Mouse (Mus musculus) MEL (cell line): Measurements from ENCODE around the gene Gm49395. TPM values are rescaled to one million over a fixed set of nuclear protein-coding genes. Genes with fewer than 3 reads are reported as not detected.

Source experiments
- DNase-seq: peaks from one replicate; pipeline ENCODE4 v3.0.0; 2011; ENCODE audit warnings: low read depth, low spot score
- H3K27ac ChIP-seq: 2 replicates; pipeline ENCODE4 v1.5.1; 2012; ENCODE audit warnings: low read depth, mild to moderate bottlenecking, control low read depth, low read length, moderate library complexity; ENCODE audit not compliant: control insufficient read depth
- H3K27me3 ChIP-seq, 2 experiments: fragments of 150-350 bp in 1 of 2; sonication (generic) in 1 of 2; 2 replicates each; pipeline ENCODE4 v1.6.1; 2012; ENCODE audit warnings: low read length in 2 of 2, mild to moderate bottlenecking in 2 of 2, improper control_type of control experiment in 1 of 2, moderate library complexity in 1 of 2; ENCODE audit not compliant: insufficient read depth in 2 of 2, control insufficient read depth in 1 of 2
- H3K36me3 ChIP-seq, 2 experiments: 2 replicates each; pipeline ENCODE4 v1.6.1; 2012 to 2014; ENCODE audit warnings: low read length in 2 of 2, improper control_type of control experiment in 1 of 2, inconsistent platforms in 1 of 2, mild to moderate bottlenecking in 1 of 2; ENCODE audit not compliant: insufficient read depth in 2 of 2, control insufficient read depth in 1 of 2
- H3K4me1 ChIP-seq, 2 experiments: fragments of 150-350 bp in 1 of 2; sonication (generic) in 1 of 2; 2 replicates each; pipeline ENCODE4 v1.6.1; 2012; ENCODE audit warnings: low read length in 2 of 2, improper control_type of control experiment in 1 of 2, mild to moderate bottlenecking in 1 of 2; ENCODE audit not compliant: insufficient read depth in 2 of 2, control insufficient read depth in 1 of 2
- H3K4me3 ChIP-seq, 2 experiments: fragments of 150-350 bp in 1 of 2; sonication (generic) in 1 of 2; 2 replicates each; pipeline ENCODE4 v1.5.1; 2012; ENCODE audit warnings: low read depth in 2 of 2, low read length in 2 of 2, mild to moderate bottlenecking in 2 of 2, moderate library complexity in 2 of 2, control low read depth in 1 of 2, improper control_type of control experiment in 1 of 2; ENCODE audit not compliant: control insufficient read depth in 1 of 2, insufficient read depth in 1 of 2
- H3K79me2 ChIP-seq: 2 replicates; pipeline ENCODE4 v1.6.1; 2012; ENCODE audit warnings: mild to moderate bottlenecking, low read length, moderate library complexity; ENCODE audit not compliant: control insufficient read depth, poor library complexity, insufficient read depth
- H3K9ac ChIP-seq: 2 replicates; pipeline ENCODE4 v1.6.1; 2012; ENCODE audit warnings: low read depth, mild to moderate bottlenecking, control low read depth, low read length, moderate library complexity; ENCODE audit not compliant: control insufficient read depth, poor library complexity, severe bottlenecking
- H3K9me3 ChIP-seq: fragments of 150-350 bp; sonication (generic); replicated peaks from 2 replicates; pipeline ENCODE4 v1.6.1; 2012; ENCODE audit warnings: mild to moderate bottlenecking, low read length, improper control_type of control experiment, moderate library complexity; ENCODE audit not compliant: insufficient read depth
- BHLHE40 ChIP-seq: IDR thresholded peaks from 2 replicates; pipeline ENCODE4 v1.6.1; 2012; ENCODE audit warnings: low read depth, mild to moderate bottlenecking, inconsistent platforms, low read length, improper control_type of control experiment, borderline replicate concordance
- CHD1 ChIP-seq: IDR thresholded peaks from 2 replicates; pipeline ENCODE4 v1.6.1; 2012; ENCODE audit warnings: low read depth, mild to moderate bottlenecking, inconsistent platforms, low read length, improper control_type of control experiment
- E2F4 ChIP-seq: IDR thresholded peaks from 2 replicates; pipeline ENCODE4 v1.6.1; 2011; ENCODE audit warnings: low read depth, low read length, improper control_type of control experiment, borderline replicate concordance
- EP300 ChIP-seq, 2 experiments: IDR thresholded peaks; 2 replicates each; pipeline ENCODE4 v1.6.1; 2011; ENCODE audit warnings: improper control_type of control experiment in 2 of 2, low read length in 2 of 2, low read depth in 1 of 2, mild to moderate bottlenecking in 1 of 2
- HCFC1 ChIP-seq: IDR thresholded peaks from 2 replicates; pipeline ENCODE4 v1.6.1; 2012; ENCODE audit warnings: low read depth, mild to moderate bottlenecking, inconsistent platforms, low read length, improper control_type of control experiment, moderate library complexity
- JUND ChIP-seq: IDR thresholded peaks from 2 replicates; pipeline ENCODE4 v1.6.1; 2011; ENCODE audit warnings: low read depth, mild to moderate bottlenecking, improper control_type of control experiment, low read length
- KAT2A ChIP-seq: conservative IDR thresholded peaks from 2 replicates; pipeline ENCODE4 v1.6.1; 2012; ENCODE audit warnings: low read depth, low read length, improper control_type of control experiment, inconsistent platforms
- MAX ChIP-seq: IDR thresholded peaks from 2 replicates; pipeline ENCODE4 v1.6.1; 2011; ENCODE audit warnings: low read length, improper control_type of control experiment
- MEF2A ChIP-seq: IDR thresholded peaks from 2 replicates; pipeline ENCODE4 v1.6.1; 2014; ENCODE audit warnings: low read depth, mild to moderate bottlenecking, inconsistent platforms, low read length, improper control_type of control experiment; ENCODE audit not compliant: poor library complexity, insufficient replicate concordance, severe bottlenecking; ENCODE audit errors: extremely low read depth
- MXI1 ChIP-seq: IDR thresholded peaks from 2 replicates; pipeline ENCODE4 v1.6.1; 2011; ENCODE audit warnings: mild to moderate bottlenecking, low read depth, low read length, improper control_type of control experiment
- POLR2A ChIP-seq, 2 experiments: IDR thresholded peaks; 2 replicates each; pipeline ENCODE4 v1.6.1; 2011 to 2012; ENCODE audit warnings: low read length in 2 of 2, mild to moderate bottlenecking in 2 of 2, control low read depth in 1 of 2, improper control_type of control experiment in 1 of 2, low read depth in 1 of 2, moderate library complexity in 1 of 2; ENCODE audit not compliant: control insufficient read depth in 1 of 2, insufficient read depth in 1 of 2, poor library complexity in 1 of 2
- POLR2AphosphoS5 ChIP-seq: IDR thresholded peaks from 2 replicates; pipeline ENCODE4 v1.6.1; 2012; ENCODE audit warnings: low read depth, borderline replicate concordance, mild to moderate bottlenecking, inconsistent platforms, low read length, moderate library complexity, mixed read lengths
- RCOR1 ChIP-seq: IDR thresholded peaks from 2 replicates; pipeline ENCODE4 v1.6.1; 2012; ENCODE audit warnings: low read depth, mild to moderate bottlenecking, inconsistent platforms, low read length, improper control_type of control experiment
- SMC3 ChIP-seq: IDR thresholded peaks from 2 replicates; pipeline ENCODE4 v1.6.1; 2011; ENCODE audit warnings: low read depth, low read length, improper control_type of control experiment
- TBP ChIP-seq: IDR thresholded peaks from 2 replicates; pipeline ENCODE4 v1.8.0; 2011; ENCODE audit warnings: low read depth, low read length, improper control_type of control experiment
- TCF12 ChIP-seq: IDR thresholded peaks from 2 replicates; pipeline ENCODE4 v1.6.1; 2014; ENCODE audit warnings: low read depth, mild to moderate bottlenecking, inconsistent platforms, low read length, improper control_type of control experiment, moderate library complexity
- UBTF ChIP-seq: IDR thresholded peaks from 2 replicates; pipeline ENCODE4 v1.6.1; 2012; ENCODE audit warnings: low read depth, mild to moderate bottlenecking, inconsistent platforms, low read length, improper control_type of control experiment, moderate library complexity, borderline replicate concordance; ENCODE audit not compliant: insufficient read depth
- USF2 ChIP-seq, 2 experiments: IDR thresholded peaks; 2 replicates each; pipeline ENCODE4 v1.6.1; 2011 to 2012; ENCODE audit warnings: improper control_type of control experiment in 2 of 2, low read length in 2 of 2, borderline replicate concordance in 1 of 2, inconsistent platforms in 1 of 2, low read depth in 1 of 2, mild to moderate bottlenecking in 1 of 2; ENCODE audit not compliant: insufficient read depth in 1 of 2
- ZC3H11A ChIP-seq: IDR thresholded peaks from 2 replicates; pipeline ENCODE4 v1.6.1; 2012; ENCODE audit warnings: low read depth, mild to moderate bottlenecking, inconsistent platforms, low read length, improper control_type of control experiment
- ZNF384 ChIP-seq: IDR thresholded peaks from 2 replicates; pipeline ENCODE4 v1.6.1; 2012; ENCODE audit warnings: low read depth, mild to moderate bottlenecking, inconsistent platforms, low read length, improper control_type of control experiment
- polyA plus RNA-seq, 2 experiments: library from polyadenylated mRNA; stranded (reverse) in 1 of 2; unstranded in 1 of 2; fragments of >175 nt in 1 of 2; fragments of >200 nt in 1 of 2; gene quantifications; 2 replicates each; pipeline versions ENCODE4 v1.2.1 to v1.2.4; 2012; ENCODE audit warnings: low replicate concordance in 2 of 2, low read depth in 1 of 2; ENCODE audit not compliant: insufficient read length in 2 of 2, insufficient read depth in 1 of 2, missing spikeins in 1 of 2
- total RNA-seq: library from RNA; depleted of rRNA; stranded (reverse); fragments of 300-350 nt; gene quantifications from 2 replicates; pipeline ENCODE4 v1.2.3, GENCODE M21; 2012

Gm49395 gene
- total and polyA plus RNA-seq, 3 experiments, result 0.31 TPM; not detected in 2

- TF ChIP-seq RCOR1 (no peak), MEF2A (no peak), USF2 (IDR thresholded peaks at IDR 0.05; ENCODE audit: borderline replicate concordance in 1 of 2, insufficient read depth in 1 of 2, low read depth in 1 of 2, low read length in 2 of 2) (no peak), HCFC1 (no peak), JUND (no peak)
- TF ChIP-seq, all 39 proteins: peak for 0
- H3K4me3 ChIP-seq, result no peak overlapping the region
- H3K36me3 ChIP-seq, result no peaks in the 10 kb centered on the region
- H3K79me2 ChIP-seq, result no peaks in the 10 kb centered on the region
- H3K9ac ChIP-seq, result no peak overlapping the region
- no peaks in the 10 kb centered on the region for H3K4me1 ChIP-seq
- H3K9me3 ChIP-seq, result no peaks in the 10 kb centered on the region
- no peaks in the 10 kb centered on the region for H3K27me3 ChIP-seq
- no peak overlapping the region for H3K27ac ChIP-seq
- no peak for DNase-seq
These were observed 90.2 kb downstream of the Gm49395 start for GRCm38 (mm10) chr13:115011547-115011946.

GRCm38 (mm10) chr13:115006213-115006835 is 95.4 kb downstream of the Gm49395 start:
- Histone ChIP-seq H3K4me3 (no peak overlapping the region), H3K9ac (no peak overlapping the region), H3K9me3 (no peaks in the 10 kb centered on the region), H3K27me3 (no peaks in the 10 kb centered on the region), H3K27ac (no peak overlapping the region), H3K4me1 (no peaks in the 10 kb centered on the region), H3K36me3 (no peaks in the 10 kb centered on the region)
- no peak for DNase-seq
- no peak for TF ChIP-seq BHLHE40
- TF ChIP-seq POLR2AphosphoS5, result no peak
- no peak for TF ChIP-seq KAT2A
- TF ChIP-seq, all 39 proteins: peak for 0
- H3K79me2 ChIP-seq, result no peaks in the 10 kb centered on the region

GRCm38 (mm10) chr13:115005342-115005741 is 96.4 kb downstream of the Gm49395 start:
- no peaks in the 10 kb centered on the region for H3K4me1 ChIP-seq
- H3K27ac ChIP-seq, result no peak overlapping the region
- no peaks in the 10 kb centered on the region for H3K27me3 ChIP-seq
- no peak overlapping the region for H3K9ac ChIP-seq
- no peaks in the 10 kb centered on the region for H3K36me3 ChIP-seq
- TF ChIP-seq SMC3, result no peak
- no peak for TF ChIP-seq ZNF384
- TF ChIP-seq TBP, result no peak
- no peak for TF ChIP-seq E2F4
- TF ChIP-seq RCOR1, result no peak
- TF ChIP-seq POLR2A (IDR thresholded peaks at IDR 0.05; ENCODE audit: control insufficient read depth in 1 of 2, insufficient read depth in 1 of 2, low read depth in 1 of 2, low read length in 2 of 2, poor library complexity in 1 of 2), result no peak
- no peak for TF ChIP-seq UBTF
- TF ChIP-seq HCFC1, result no peak
- TF ChIP-seq TCF12, result no peak
- TF ChIP-seq KAT2A, result no peak
- TF ChIP-seq CHD1, result no peak
- TF ChIP-seq ZC3H11A, result no peak
- no peak for TF ChIP-seq MAX
- no peak for TF ChIP-seq EP300 (IDR thresholded peaks at IDR 0.05; ENCODE audit: low read depth in 1 of 2, low read length in 2 of 2)
- TF ChIP-seq MXI1, result no peak
- no peaks in the 10 kb centered on the region for H3K9me3 ChIP-seq
- DNase-seq, result peak; percentile 32
- no peak overlapping the region for H3K4me3 ChIP-seq
- no peaks in the 10 kb centered on the region for H3K79me2 ChIP-seq
